Mouse (Mus musculus): ENCODE data around the gene Cbx6.

DNA sequence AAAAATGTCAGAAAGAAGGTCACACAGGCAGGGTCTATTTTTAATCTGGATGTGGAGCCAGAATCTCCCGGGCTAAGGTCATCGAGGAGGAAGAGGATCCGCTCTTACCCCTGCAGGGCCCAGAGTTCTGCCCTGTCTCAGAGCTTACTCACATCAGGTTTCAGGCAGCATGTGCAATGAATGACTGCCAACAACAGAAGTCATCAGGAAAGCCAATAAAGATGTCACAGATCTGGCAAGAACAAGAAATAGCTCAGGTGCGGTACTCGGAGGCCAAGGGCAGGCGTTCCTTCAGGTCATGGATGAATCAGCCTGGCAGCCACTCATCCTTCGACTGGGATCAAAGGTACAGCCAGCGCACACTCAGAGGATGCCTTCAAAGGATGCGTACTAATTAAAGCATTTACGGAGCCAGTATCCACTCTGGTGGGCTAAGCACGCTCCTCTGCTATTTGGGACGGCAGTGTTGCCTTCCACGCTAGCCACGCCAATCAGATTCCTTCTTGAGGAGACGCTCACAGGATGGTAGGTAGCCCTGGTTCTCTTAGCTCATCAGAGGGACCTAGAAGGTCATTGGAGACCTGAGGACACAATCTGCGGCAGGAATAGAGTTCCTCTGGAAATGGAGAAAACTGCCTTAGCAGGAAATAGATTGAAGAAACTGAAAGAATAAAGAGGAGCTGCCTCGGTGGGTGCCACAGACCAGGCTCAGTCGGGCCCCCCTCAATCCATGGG, 40.9 kb upstream of the Cbx6 start:
- no peak for TF ChIP-seq POLR2A (IDR thresholded peaks at IDR 0.05; ENCODE audit: low read depth, low read length)
- TF ChIP-seq CTCF (IDR thresholded peaks at IDR 0.05; ENCODE audit: extremely low read depth, insufficient read depth, insufficient read length, insufficient replicate concordance), result no peak
